Mouse (Mus musculus): ENCODE measurements around the gene Tango2. TPM values are rescaled to one million over a fixed set of nuclear protein-coding genes. Genes with fewer than 3 reads are reported as not detected.
A peak's percentile ranks its signal among the peaks of the same experiment; 100 is the strongest.

Tango2 gene
- total RNA-seq, 4 experiments from 2014 or later: 112 to 138 (median 127) TPM

- no peak for DNase-seq (ENCODE audit: low spot score in 2 of 2)
Observed at GRCm38 (mm10) chr16:18383045-18383726, 35.3 kb upstream of the Tango2 start.

GRCm38 (mm10) chr16:18381621-18382258 is 33.8 kb upstream of the Tango2 start:
- DNase-seq (ENCODE audit: low spot score in 2 of 2): no peak

GRCm38 (mm10) chr16:18380495-18381063 is 32.7 kb upstream of the Tango2 start:
- no peak for DNase-seq (ENCODE audit: low spot score in 2 of 2)

GRCm38 (mm10) chr16:18379338-18380001 is 31.6 kb upstream of the Tango2 start:
- DNase-seq (ENCODE audit: low spot score in 2 of 2): no peak

- no peak for DNase-seq (ENCODE audit: low spot score in 2 of 2)
Observed at GRCm38 (mm10) chr16:18378489-18378888, 30.6 kb upstream of the Tango2 start.

GRCm38 (mm10) chr16:18377203-18377602 is 29.3 kb upstream of the Tango2 start:
- DNase-seq (ENCODE audit: low spot score in 2 of 2): no peak

- DNase-seq (ENCODE audit: low spot score in 2 of 2): no peak
Observed at GRCm38 (mm10) chr16:18376297-18376954, 28.5 kb upstream of the Tango2 start.

GRCm38 (mm10) chr16:18373632-18374031 is 25.7 kb upstream of the Tango2 start:
- no peak for DNase-seq (ENCODE audit: low spot score in 2 of 2)

GRCm38 (mm10) chr16:18370197-18370596 is 22.3 kb upstream of the Tango2 start:
- no peak for DNase-seq (ENCODE audit: low spot score in 2 of 2)

GRCm38 (mm10) chr16:18366849-18367248 is 18.9 kb upstream of the Tango2 start:
- no peak for DNase-seq (ENCODE audit: low spot score in 2 of 2)

- no peak for DNase-seq (ENCODE audit: low spot score in 2 of 2)
Observed at GRCm38 (mm10) chr16:18362948-18363347, 15.0 kb upstream of the Tango2 start.

GRCm38 (mm10) chr16:18360151-18360805 is 12.4 kb upstream of the Tango2 start:
- DNase-seq (ENCODE audit: low spot score in 2 of 2): no peak

- DNase-seq (ENCODE audit: low spot score in 2 of 2): no peak
Observed at GRCm38 (mm10) chr16:18357977-18358376, 10.1 kb upstream of the Tango2 start.

GRCm38 (mm10) chr16:18356961-18357360 is 9.1 kb upstream of the Tango2 start:
- DNase-seq (ENCODE audit: low spot score in 2 of 2): no peak

- DNase-seq (ENCODE audit: low spot score in 2 of 2): no peak
Observed at GRCm38 (mm10) chr16:18353106-18353505, 5.2 kb upstream of the Tango2 start.

- no peak for DNase-seq (ENCODE audit: low spot score in 2 of 2)
Observed at GRCm38 (mm10) chr16:18351313-18352055, 3.6 kb upstream of the Tango2 start.

GRCm38 (mm10) chr16:18349761-18350325 is 1.9 kb upstream of the Tango2 start:
- no peak for DNase-seq (ENCODE audit: low spot score in 2 of 2)

GRCm38 (mm10) chr16:18348601-18349175 is 785 bp upstream of the Tango2 start:
- no peak for DNase-seq (ENCODE audit: low spot score in 2 of 2)

GRCm38 (mm10) chr16:18345243-18345642 is 2.7 kb downstream of the Tango2 start:
- DNase-seq (ENCODE audit: low spot score in 2 of 2): peak; percentile 81 to 85

GRCm38 (mm10) chr16:18343778-18344177 is 4.1 kb downstream of the Tango2 start:
- peak; percentile 95 to 97 for DNase-seq (ENCODE audit: low spot score in 2 of 2)
